Mouse (Mus musculus) limb, embryonic 14.5 days (tissue): ENCODE results near the gene Ivd. TPM values are rescaled to one million over a fixed set of nuclear protein-coding genes. Genes with fewer than 3 reads are reported as not detected.

Experiments used
- ATAC-seq: fragments of 200-750 bp; cut with Nextera tagmentation; 2 replicates; pipeline ENCODE4 v1.8.0; 2017; ENCODE audit warnings: low read depth, moderate number of reproducible peaks, moderate TSS enrichment; ENCODE audit not compliant: low FRiP score
- DNase-seq: peaks from one replicate; pipeline ENCODE4 v3.0.0-alpha.2; 2015; ENCODE audit warnings: low spot score
- H3K27ac ChIP-seq: fragments of 300-500 bp; sonication (generic); replicated peaks from 2 replicates; pipeline ENCODE4 v1.5.1; 2014; ENCODE audit warnings: low read depth, mild to moderate bottlenecking, low read length, moderate library complexity, mixed read lengths
- H3K27me3 ChIP-seq: fragments of 300-500 bp; sonication (generic); 2 replicates; pipeline ENCODE4 v1.6.1; 2014; ENCODE audit warnings: low read length, mixed read lengths; ENCODE audit not compliant: control insufficient read depth, insufficient read depth
- H3K36me3 ChIP-seq: fragments of 300-500 bp; sonication (generic); 2 replicates; pipeline ENCODE4 v1.6.1; 2014; ENCODE audit warnings: mild to moderate bottlenecking, low read length, moderate library complexity, mixed read lengths; ENCODE audit not compliant: control insufficient read depth, insufficient read depth
- H3K4me1 ChIP-seq: fragments of 300-500 bp; sonication (generic); 2 replicates; pipeline ENCODE4 v1.6.1; 2014; ENCODE audit warnings: antibody characterized with exemption, low read length, mixed read lengths; ENCODE audit not compliant: control insufficient read depth, insufficient read depth
- H3K4me2 ChIP-seq: fragments of 300-500 bp; sonication (generic); replicated peaks from 2 replicates; pipeline ENCODE4 v1.6.1; 2014; ENCODE audit warnings: low read depth, mild to moderate bottlenecking, low read length, moderate library complexity; ENCODE audit not compliant: severe bottlenecking
- H3K4me3 ChIP-seq: fragments of 300-500 bp; sonication (generic); replicated peaks from 2 replicates; pipeline ENCODE4 v1.5.1; 2014; ENCODE audit warnings: low read length
- H3K9ac ChIP-seq: fragments of 300-500 bp; sonication (generic); 2 replicates; pipeline ENCODE4 v1.6.1; 2014; ENCODE audit warnings: mild to moderate bottlenecking, low read depth, low read length, moderate library complexity; ENCODE audit not compliant: severe bottlenecking
- H3K9me3 ChIP-seq: fragments of 300-500 bp; sonication (generic); 2 replicates; pipeline ENCODE4 v1.6.1; 2016; ENCODE audit warnings: low read length; ENCODE audit not compliant: control insufficient read depth
- POLR2A ChIP-seq: fragments of 200-500 bp; IDR thresholded peaks from 2 replicates; pipeline ENCODE4 v1.8.0; 2012; ENCODE audit warnings: inconsistent platforms, mild to moderate bottlenecking, moderate library complexity, borderline replicate concordance; ENCODE audit not compliant: insufficient read depth, insufficient read length; ENCODE audit errors: extremely low read depth
- WGBS: fragments of 180-500 bp; shearing (Covaris S2); extraction: QIAGEN DNeasy Blood & Tissue Kit; methylation state at CpG from one replicate; pipeline ENCODE4 v1.1.7; 2014; 5-methylcytosine and 5-hydroxymethylcytosine counted together
- polyA plus RNA-seq, 2 experiments: library from polyadenylated mRNA; depleted of rRNA in 1 of 2; stranded (reverse) in 1 of 2; unstranded in 1 of 2; fragments of >200 nt; fragmentation: Nextera tagmentation in 1 of 2; extraction: Ambion mirVana in 1 of 2; gene quantifications; 2 replicates each; pipeline versions ENCODE4 v1.2.1 to v1.2.3; 2012 to 2014

Gene Ivd
- polyA plus RNA-seq, 2 experiments, result 58.1 to 100 TPM

GRCm38 (mm10) chr2:118916436-118916835 is 54.7 kb downstream of the Ivd start:
- Histone ChIP-seq H3K4me2 (no peak overlapping the region), H3K4me3 (no peak overlapping the region), H3K27ac (no peak overlapping the region), H3K27me3 (no peaks in the 10 kb centered on the region), H3K9me3 (no peaks in the 10 kb centered on the region), H3K36me3 (peaks cover 29% of the 10 kb centered on the region), H3K4me1 (peaks cover 23% of the 10 kb centered on the region), H3K9ac (no peak overlapping the region)
- DNase-seq (no peak), ATAC-seq (no peak)
- 90% methylated on average over 17 of the region's 17 CpGs for WGBS
- TF ChIP-seq POLR2A, result no peak

- Histone ChIP-seq H3K9me3 (no peaks in the 10 kb centered on the region), H3K36me3 (peaks cover 40% of the 10 kb centered on the region), H3K4me2 (no peak overlapping the region), H3K9ac (no peak overlapping the region), H3K4me1 (peaks cover 20% of the 10 kb centered on the region), H3K27me3 (no peaks in the 10 kb centered on the region), H3K4me3 (no peak overlapping the region), H3K27ac (no peak overlapping the region)
- no peak for DNase-seq
- no peak for ATAC-seq
- 21% methylated on average over 1 of the region's 1 CpGs for WGBS
- no peak for TF ChIP-seq POLR2A
Observed at GRCm38 (mm10) chr2:118918543-118918942, 56.8 kb downstream of the Ivd start.

DNA sequence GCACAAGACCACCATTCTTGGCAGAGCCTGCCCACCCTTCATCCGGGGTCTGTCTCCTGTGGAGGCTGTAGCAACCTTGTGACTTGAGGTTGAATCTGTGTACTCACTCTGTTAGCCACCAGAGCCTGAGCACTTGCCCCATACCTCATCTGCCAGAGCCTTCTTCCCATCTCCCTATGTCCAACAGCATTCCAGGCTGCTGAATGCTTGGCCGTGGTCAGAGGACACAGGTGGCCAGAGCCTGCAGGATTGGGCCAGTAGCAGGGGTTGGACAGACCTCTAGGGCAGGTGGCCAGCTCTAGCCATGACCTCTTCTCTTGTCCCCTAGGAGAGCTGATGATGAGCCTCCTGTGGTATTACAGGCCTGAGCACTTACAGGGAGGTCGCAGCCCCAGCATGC is 58.7 kb downstream of the Ivd start:
- no peak for TF ChIP-seq POLR2A
- DNase-seq (no peak), ATAC-seq (no peak)
- WGBS, result 71% methylated on average over 3 of the region's 3 CpGs
- H3K36me3 ChIP-seq, result peaks cover 41% of the 10 kb centered on the region
- H3K4me2 ChIP-seq, result no peak overlapping the region
- no peak overlapping the region for H3K9ac ChIP-seq
- H3K27ac ChIP-seq, result no peak overlapping the region
- H3K27me3 ChIP-seq, result no peaks in the 10 kb centered on the region
- no peaks in the 10 kb centered on the region for H3K9me3 ChIP-seq
- H3K4me1 ChIP-seq, result peaks cover 13% of the 10 kb centered on the region
- no peak overlapping the region for H3K4me3 ChIP-seq

DNA sequence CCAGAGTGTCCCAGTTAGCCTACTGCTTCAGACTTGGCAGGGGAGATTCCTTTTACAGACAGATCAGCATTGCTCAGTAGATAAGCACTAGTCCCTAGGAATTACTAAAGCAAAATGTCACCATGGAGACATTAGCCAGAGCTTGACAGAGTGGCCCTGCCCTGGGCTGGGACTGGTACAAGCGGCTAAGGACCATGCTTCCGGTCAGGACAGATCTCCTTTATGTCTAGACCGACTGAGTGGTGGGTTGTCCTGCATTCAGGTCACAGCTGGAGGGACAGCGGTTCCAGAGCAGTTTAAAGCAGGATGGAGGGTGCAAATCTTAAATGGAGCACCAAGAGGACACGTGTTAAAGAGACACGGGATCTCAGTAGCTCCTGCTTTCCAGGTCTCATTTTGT is 64.2 kb downstream of the Ivd start:
- ATAC-seq, result peak; percentile 49

DNA sequence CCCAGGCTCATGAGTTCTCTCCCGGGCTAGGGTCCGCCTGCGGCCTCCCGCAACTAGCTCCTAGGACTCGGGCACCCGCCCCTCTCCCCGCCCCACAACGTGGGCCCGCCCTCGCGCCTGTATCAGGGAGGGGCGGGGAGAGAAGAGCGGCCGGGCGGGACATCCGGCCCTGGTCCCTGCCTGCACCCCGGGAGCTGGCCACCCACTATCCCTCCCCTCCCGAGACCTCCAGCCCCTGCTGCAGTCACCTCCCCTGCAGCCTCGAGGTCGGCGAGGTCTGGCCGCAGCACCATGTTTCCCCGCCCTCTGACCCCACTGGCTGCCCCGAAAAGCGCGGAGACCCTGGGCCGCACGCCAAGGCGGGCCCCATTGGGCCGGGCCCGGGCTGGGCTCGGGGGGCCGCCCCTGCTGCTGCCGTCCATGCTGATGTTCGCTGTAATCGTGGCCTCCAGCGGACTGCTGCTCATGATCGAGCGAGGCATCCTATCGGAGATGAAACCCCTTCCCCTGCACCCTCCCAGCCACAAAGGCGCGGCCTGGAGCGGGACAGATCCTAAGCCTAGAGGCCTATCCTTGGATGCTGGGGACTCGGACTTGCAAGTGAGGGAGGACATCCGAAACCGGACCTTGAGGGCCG is 64.7 kb downstream of the Ivd start, which contains the start of gene Chst14:
Gene Chst14, plus strand, starts transcription at position 136 of the 637 bp plus-strand sequence.
- H3K27ac ChIP-seq, result peak within 1 kb of the TSS; percentile 58
- WGBS, result under 1% methylated on average over 36 of the region's 47 CpGs
- H3K9me3 ChIP-seq, result no peaks in the 10 kb centered on the region
- ATAC-seq (peak; percentile 92), DNase-seq (peak; percentile 79)
- H3K9ac ChIP-seq, result peak within 1 kb of the TSS; percentile 84
- 0 out of 2 replicates have a peak, but pooled peaks have one; percentile 71 for TF ChIP-seq POLR2A
- no peaks in the 10 kb centered on the region for H3K27me3 ChIP-seq
- peak within 1 kb of the TSS; percentile 87 for H3K4me3 ChIP-seq
- H3K4me1 ChIP-seq, result peaks cover 12% of the 10 kb centered on the region
- peaks cover 12% of the 10 kb centered on the region for H3K36me3 ChIP-seq
- peak within 1 kb of the TSS; percentile 93 for H3K4me2 ChIP-seq

More for the DNA sequence above, 64.2 kb downstream of the Ivd start:
- no peak for DNase-seq
- Histone ChIP-seq H3K36me3 (peaks cover 16% of the 10 kb centered on the region), H3K9ac (peak overlapping the region; percentile 84), H3K4me1 (peaks cover 12% of the 10 kb centered on the region), H3K27me3 (no peaks in the 10 kb centered on the region), H3K27ac (no peak overlapping the region), H3K9me3 (no peaks in the 10 kb centered on the region), H3K4me2 (peak overlapping the region; percentile 93), H3K4me3 (peak overlapping the region; percentile 87)
- no peak for TF ChIP-seq POLR2A
- 0% methylated on average over 6 of the region's 6 CpGs for WGBS
